Mouse (Mus musculus) olfactory bulb, adult 2 months (tissue): ENCODE measurements around the gene Galnt6. TPM values are rescaled to one million over a fixed set of nuclear protein-coding genes. Genes with fewer than 3 reads are reported as not detected.

Source experiments
- H3K27ac ChIP-seq: fragments of 200-500 bp; 2 replicates; pipeline ENCODE4 v1.5.1; 2012; ENCODE audit warnings: low read depth, low read length; ENCODE audit not compliant: insufficient read depth
- H3K4me1 ChIP-seq: fragments of 200-500 bp; 2 replicates; pipeline ENCODE4 v1.6.1; 2012; ENCODE audit warnings: low read length; ENCODE audit not compliant: control insufficient read depth, insufficient read depth
- H3K4me3 ChIP-seq: fragments of 200-500 bp; 2 replicates; pipeline ENCODE4 v1.5.1; 2012; ENCODE audit warnings: mild to moderate bottlenecking, low read depth, low read length, moderate library complexity; ENCODE audit not compliant: insufficient read depth
- CTCF ChIP-seq: fragments of 200-500 bp; IDR thresholded peaks from 2 replicates; pipeline ENCODE4 v1.5.1; 2012; ENCODE audit warnings: low read depth, mild to moderate bottlenecking, low read length, moderate library complexity; ENCODE audit not compliant: insufficient read depth
- POLR2A ChIP-seq: fragments of 200-500 bp; IDR thresholded peaks from 2 replicates; pipeline ENCODE4 v1.6.1; 2012; ENCODE audit warnings: mild to moderate bottlenecking, low read depth, low read length, moderate library complexity; ENCODE audit not compliant: insufficient read depth
- WGBS: fragments of 180-500 bp; shearing (Covaris S2); methylation state at CpG from one replicate; pipeline ENCODE4 v1.1.7; 2018; 5-methylcytosine and 5-hydroxymethylcytosine counted together
- polyA plus RNA-seq: library from polyadenylated mRNA; stranded (reverse); fragments of >200 nt; gene quantifications from 2 replicates; pipeline ENCODE4 v1.2.4, GENCODE M21; 2012; ENCODE audit warnings: low replicate concordance; ENCODE audit not compliant: missing spikeins, insufficient read depth, insufficient read length

The Galnt6 gene
- polyA plus RNA-seq, 1 experiment = not detected

GRCm38 (mm10) chr15:100767851-100768250, 38.7 kb upstream of the Galnt6 start:
- TF ChIP-seq POLR2A (no peak), CTCF (no peak)
- WGBS = 91% methylated on average over 13 of the region's 13 CpGs
- no peak overlapping the region for H3K4me3 ChIP-seq
- H3K27ac ChIP-seq = no peak overlapping the region
- H3K4me1 ChIP-seq = peaks cover 18% of the 10 kb centered on the region

- H3K4me1 ChIP-seq = peaks cover 20% of the 10 kb centered on the region
- no peak overlapping the region for H3K4me3 ChIP-seq
- WGBS = 66% methylated on average over 9 of the region's 9 CpGs
- no peak overlapping the region for H3K27ac ChIP-seq
- TF ChIP-seq POLR2A (no peak), CTCF (no peak)
Observed at GRCm38 (mm10) chr15:100766826-100767225, 37.6 kb upstream of the Galnt6 start.

GRCm38 (mm10) chr15:100764163-100764951, 35.2 kb upstream of the Galnt6 start:
- TF ChIP-seq CTCF (no peak), POLR2A (no peak)
- H3K4me1 ChIP-seq = peaks cover 22% of the 10 kb centered on the region
- 89% methylated on average over 16 of the region's 16 CpGs for whole genome bisulfite sequencing
- H3K4me3 ChIP-seq = no peak overlapping the region
- no peak overlapping the region for H3K27ac ChIP-seq

- no peak for TF ChIP-seq CTCF
- no peak for TF ChIP-seq POLR2A
- 16% methylated on average over 8 of the region's 8 CpGs for WGBS
- Histone ChIP-seq H3K27ac (no peak overlapping the region), H3K4me1 (peaks cover 24% of the 10 kb centered on the region), H3K4me3 (peak overlapping the region; percentile 76)
Observed at GRCm38 (mm10) chr15:100762649-100763048, 33.5 kb upstream of the Galnt6 start.

GRCm38 (mm10) chr15:100761419-100762185, 32.4 kb upstream of the Galnt6 start, which contains the start of gene Slc4a8:
TSS of gene Slc4a8 (plus strand) at chr15:100761747.
- WGBS = under 1% methylated on average over 64 of the region's 64 CpGs
- Histone ChIP-seq H3K27ac (peak within 1 kb of the TSS; percentile 61), H3K4me3 (peak within 1 kb of the TSS; percentile 76), H3K4me1 (peaks cover 20% of the 10 kb centered on the region)
- TF ChIP-seq CTCF (peak; percentile 62), POLR2A (peak; percentile 63; the same call in 1 of the 2 replicates)

GRCm38 (mm10) chr15:100761036-100761418, 31.9 kb upstream of the Galnt6 start:
- WGBS = 12% methylated on average over 9 of the region's 9 CpGs
- TF ChIP-seq POLR2A (no peak), CTCF (no peak)
- peak overlapping the region; percentile 76 for H3K4me3 ChIP-seq
- H3K4me1 ChIP-seq = peaks cover 17% of the 10 kb centered on the region
- H3K27ac ChIP-seq = peak overlapping the region; percentile 52; the same call in 1 of the 2 replicates

GRCm38 (mm10) chr15:100759286-100759685, 30.1 kb upstream of the Galnt6 start:
- 90% methylated on average over 10 of the region's 10 CpGs for WGBS
- Histone ChIP-seq H3K4me3 (no peak overlapping the region), H3K4me1 (peaks cover 23% of the 10 kb centered on the region), H3K27ac (no peak overlapping the region)
- no peak for TF ChIP-seq POLR2A
- no peak for TF ChIP-seq CTCF

GRCm38 (mm10) chr15:100757527-100757978, 28.4 kb upstream of the Galnt6 start:
- Histone ChIP-seq H3K4me1 (peaks cover 13% of the 10 kb centered on the region), H3K27ac (no peak overlapping the region), H3K4me3 (no peak overlapping the region)
- 6% methylated on average over 7 of the region's 7 CpGs for WGBS
- TF ChIP-seq POLR2A (no peak), CTCF (peak; percentile 64)
